Mouse (Mus musculus) erythroblast, embryonic 14.5 days (primary cell): Measurements from ENCODE around the gene Tekt4.

Experiments used
- GATA1 ChIP-seq: IDR thresholded peaks from 2 replicates; pipeline ENCODE4 v1.6.1; 2012; ENCODE audit warnings: low read length, inconsistent platforms, mixed read lengths
- TAL1 ChIP-seq: IDR thresholded peaks from 3 replicates; pipeline ENCODE4 v1.6.1; 2012; ENCODE audit warnings: low read length, inconsistent platforms, mixed read lengths

GRCm38 (mm10) chr17:25430534-25430933 lies 23.9 kb upstream of the Tekt4 start:
- TF ChIP-seq GATA1, result no peak
- TF ChIP-seq TAL1, result no peak
